Mouse (Mus musculus) cerebellum, adult 9-10 months (tissue): Measurements from ENCODE around the gene Traf3.
A peak's percentile ranks its signal among the peaks of the same experiment; 100 is the strongest.

ENCODE experiments used
- DNase-seq: peaks from one replicate; pipeline ENCODE4 v3.0.0; 2022

Traf3 gene

GRCm38 (mm10) chr12:111165831-111166591, at the start of gene Traf3:
TSS of gene Traf3 (plus strand) at chr12:111166370.
- DNase-seq, result peak; percentile 58

GRCm38 (mm10) chr12:111119506-111120085, 46.6 kb upstream of the Traf3 start:
- DNase-seq, result peak; percentile 74

GRCm38 (mm10) chr12:111120976-111121645, 45.1 kb upstream of the Traf3 start:
- peak; percentile 81 for DNase-seq

- DNase-seq, result no peak
Observed at GRCm38 (mm10) chr12:111122332-111122852, 43.8 kb upstream of the Traf3 start.

GRCm38 (mm10) chr12:111124601-111125260, 41.4 kb upstream of the Traf3 start:
- DNase-seq, result no peak

GRCm38 (mm10) chr12:111125666-111126065, 40.5 kb upstream of the Traf3 start:
- DNase-seq, result no peak

GRCm38 (mm10) chr12:111134169-111134568, 32.0 kb upstream of the Traf3 start:
- DNase-seq, result peak; percentile 54

- peak; percentile 51 for DNase-seq
Observed at GRCm38 (mm10) chr12:111134791-111135733, 31.1 kb upstream of the Traf3 start.

GRCm38 (mm10) chr12:111135953-111136352, 30.2 kb upstream of the Traf3 start:
- DNase-seq, result no peak

GRCm38 (mm10) chr12:111137079-111137478, 29.1 kb upstream of the Traf3 start:
- no peak for DNase-seq

GRCm38 (mm10) chr12:111143005-111143508, 23.1 kb upstream of the Traf3 start:
- DNase-seq, result no peak

GRCm38 (mm10) chr12:111143509-111144063, 22.6 kb upstream of the Traf3 start:
- no peak for DNase-seq

- no peak for DNase-seq
Observed at GRCm38 (mm10) chr12:111144598-111144997, 21.6 kb upstream of the Traf3 start.

- no peak for DNase-seq
Observed at GRCm38 (mm10) chr12:111145269-111145668, 20.9 kb upstream of the Traf3 start.

GRCm38 (mm10) chr12:111149495-111150235, 16.5 kb upstream of the Traf3 start:
- DNase-seq, result no peak

- DNase-seq, result no peak
Observed at GRCm38 (mm10) chr12:111150236-111150596, 16.0 kb upstream of the Traf3 start.

GRCm38 (mm10) chr12:111151422-111152156, 14.6 kb upstream of the Traf3 start:
- DNase-seq, result no peak

- no peak for DNase-seq
Observed at GRCm38 (mm10) chr12:111152579-111152978, 13.6 kb upstream of the Traf3 start.

GRCm38 (mm10) chr12:111152981-111153710, 13.0 kb upstream of the Traf3 start:
- DNase-seq, result peak; percentile 52
